Mouse (Mus musculus) embryonic facial prominence, embryonic 13.5 days (tissue): Measurements from ENCODE around the gene Chd1. TPM values are rescaled to one million over a fixed set of nuclear protein-coding genes. Genes with fewer than 3 reads are reported as not detected.

Source experiments
- ATAC-seq: fragments of 200-750 bp; cut with Nextera tagmentation; 2 replicates; pipeline ENCODE4 v1.8.0; 2017; ENCODE audit warnings: low read depth; ENCODE audit not compliant: insufficient number of reproducible peaks, insufficient read depth, low FRiP score, low TSS enrichment
- H3K27ac ChIP-seq: fragments of 300-500 bp; sonication (generic); 2 replicates; pipeline ENCODE4 v1.5.1; 2015; ENCODE audit warnings: moderate library complexity, mild to moderate bottlenecking, inconsistent platforms
- H3K27me3 ChIP-seq: fragments of 300-500 bp; sonication (generic); 2 replicates; pipeline ENCODE4 v1.6.1; 2015; ENCODE audit warnings: mild to moderate bottlenecking, inconsistent platforms
- H3K36me3 ChIP-seq: fragments of 300-500 bp; sonication (generic); 2 replicates; pipeline ENCODE4 v1.6.1; 2015; ENCODE audit warnings: mild to moderate bottlenecking, inconsistent platforms
- H3K4me1 ChIP-seq: fragments of 300-500 bp; sonication (generic); 2 replicates; pipeline ENCODE4 v1.6.1; 2015; ENCODE audit warnings: inconsistent platforms
- H3K4me2 ChIP-seq: fragments of 300-500 bp; sonication (generic); 2 replicates; pipeline ENCODE4 v1.6.1; 2015; ENCODE audit warnings: moderate library complexity, mild to moderate bottlenecking, inconsistent platforms
- H3K4me3 ChIP-seq: fragments of 300-500 bp; sonication (generic); 2 replicates; pipeline ENCODE4 v1.5.1; 2015; ENCODE audit warnings: mild to moderate bottlenecking, inconsistent platforms
- H3K9ac ChIP-seq: fragments of 300-500 bp; sonication (generic); 2 replicates; pipeline ENCODE4 v1.6.1; 2015; ENCODE audit warnings: mild to moderate bottlenecking, inconsistent platforms
- H3K9me3 ChIP-seq: fragments of 300-500 bp; sonication (generic); 2 replicates; pipeline ENCODE4 v1.6.1; 2016; ENCODE audit warnings: inconsistent platforms
- WGBS: fragments of 180-500 bp; shearing (Covaris S2); methylation state at CpG from one replicate; pipeline ENCODE4 v1.1.7; 2015; ENCODE audit warnings: mixed read lengths; 5-methylcytosine and 5-hydroxymethylcytosine counted together
- polyA plus RNA-seq: library from polyadenylated mRNA; unstranded; fragments of >200 nt; fragmentation: Nextera tagmentation; extraction: Ambion mirVana; gene quantifications from 2 replicates; pipeline ENCODE4 v1.2.1, GENCODE M21; 2015

Gene Chd1
- polyA plus RNA-seq, 1 experiment from 2014 or later, result 32.3 TPM

- Histone ChIP-seq H3K27ac (no peak overlapping the region), H3K9me3 (no peaks in the 10 kb centered on the region; the same call in 1 of the 2 replicates), H3K27me3 (no peaks in the 10 kb centered on the region), H3K36me3 (no peaks in the 10 kb centered on the region), H3K9ac (no peak overlapping the region), H3K4me1 (no peaks in the 10 kb centered on the region), H3K4me3 (no peak overlapping the region), H3K4me2 (no peak overlapping the region)
- ATAC-seq, result no peak
- WGBS, result 90% methylated on average over 8 of the region's 8 CpGs
These were observed 85.9 kb downstream of the Chd1 start for GRCm38 (mm10) chr17:15790716-15791115.

- Histone ChIP-seq H3K27ac (no peak overlapping the region), H3K36me3 (peaks cover 5% of the 10 kb centered on the region; the same call in 1 of the 2 replicates), H3K9ac (no peak overlapping the region), H3K4me3 (no peak overlapping the region), H3K4me2 (no peak overlapping the region), H3K4me1 (no peaks in the 10 kb centered on the region), H3K27me3 (no peaks in the 10 kb centered on the region), H3K9me3 (no peaks in the 10 kb centered on the region)
- 74% methylated on average over 3 of the region's 3 CpGs for WGBS
- no peak for ATAC-seq
These were observed 94.5 kb downstream of the Chd1 start for GRCm38 (mm10) chr17:15799195-15799793.

GRCm38 (mm10) chr17:15804008-15804812, 99.4 kb downstream of the Chd1 start:
- Histone ChIP-seq H3K4me2 (no peak overlapping the region), H3K4me3 (no peak overlapping the region), H3K9me3 (no peaks in the 10 kb centered on the region), H3K9ac (no peak overlapping the region), H3K27me3 (no peaks in the 10 kb centered on the region), H3K36me3 (peaks cover 23% of the 10 kb centered on the region), H3K27ac (no peak overlapping the region), H3K4me1 (peaks cover 14% of the 10 kb centered on the region)
- no peak for ATAC-seq
- WGBS, result 51% methylated on average over 15 of the region's 15 CpGs

GRCm38 (mm10) chr17:15807295-15807984, 102.7 kb downstream of the Chd1 start:
- Histone ChIP-seq H3K36me3 (peaks cover 22% of the 10 kb centered on the region), H3K27ac (no peak overlapping the region), H3K9ac (no peak overlapping the region), H3K27me3 (no peaks in the 10 kb centered on the region), H3K4me2 (no peak overlapping the region), H3K9me3 (no peaks in the 10 kb centered on the region), H3K4me1 (peaks cover 39% of the 10 kb centered on the region), H3K4me3 (no peak overlapping the region)
- no peak for ATAC-seq
- WGBS, result 92% methylated on average over 23 of the region's 23 CpGs

- Histone ChIP-seq H3K27ac (peak overlapping the region; percentile 82; the same call in 1 of the 2 replicates), H3K4me1 (peaks cover 44% of the 10 kb centered on the region), H3K4me3 (no peak overlapping the region), H3K4me2 (no peak overlapping the region), H3K27me3 (no peaks in the 10 kb centered on the region), H3K36me3 (peaks cover 18% of the 10 kb centered on the region), H3K9ac (no peak overlapping the region), H3K9me3 (no peaks in the 10 kb centered on the region)
- no peak for ATAC-seq
- WGBS, result 48% methylated on average over 4 of the region's 4 CpGs
These were observed 103.2 kb downstream of the Chd1 start for GRCm38 (mm10) chr17:15808015-15808414.

GRCm38 (mm10) chr17:15808468-15809374, 104.0 kb downstream of the Chd1 start:
- Histone ChIP-seq H3K4me2 (peak overlapping the region; percentile 19), H3K9ac (peak overlapping the region; percentile 32; the same call in 1 of the 2 replicates), H3K27me3 (no peaks in the 10 kb centered on the region), H3K4me3 (no peak overlapping the region), H3K4me1 (peaks cover 50% of the 10 kb centered on the region), H3K9me3 (no peaks in the 10 kb centered on the region), H3K27ac (peak overlapping the region; percentile 82), H3K36me3 (peaks cover 18% of the 10 kb centered on the region)
- 0 out of 2 replicates have a peak, but pooled peaks have one; percentile 39 for ATAC-seq
- 12% methylated on average over 10 of the region's 10 CpGs for WGBS

- H3K9me3 ChIP-seq, result no peaks in the 10 kb centered on the region
- no peak overlapping the region for H3K4me3 ChIP-seq
- ATAC-seq, result no peak
- H3K27ac ChIP-seq, result peak overlapping the region; percentile 82
- H3K27me3 ChIP-seq, result no peaks in the 10 kb centered on the region
- 0 out of 2 replicates have a peak overlapping the region, but pooled peaks have one; percentile 19 for H3K4me2 ChIP-seq
- WGBS, result 57% methylated on average over 2 of the region's 2 CpGs
- H3K9ac ChIP-seq, result no peak overlapping the region
- peaks cover 18% of the 10 kb centered on the region for H3K36me3 ChIP-seq
- H3K4me1 ChIP-seq, result peaks cover 61% of the 10 kb centered on the region
These were observed 105.2 kb downstream of the Chd1 start for GRCm38 (mm10) chr17:15809949-15810348.

GRCm38 (mm10) chr17:15812136-15812778, 107.5 kb downstream of the Chd1 start:
- no peak overlapping the region; the same call in 1 of the 2 replicates for H3K9ac ChIP-seq
- peaks cover 67% of the 10 kb centered on the region for H3K4me1 ChIP-seq
- peaks cover 7% of the 10 kb centered on the region for H3K36me3 ChIP-seq
- H3K4me3 ChIP-seq, result no peak overlapping the region
- no peaks in the 10 kb centered on the region for H3K9me3 ChIP-seq
- WGBS, result 60% methylated on average over 13 of the region's 13 CpGs
- H3K27ac ChIP-seq, result peak overlapping the region; percentile 22; the same call in 1 of the 2 replicates
- H3K4me2 ChIP-seq, result no peak overlapping the region
- no peaks in the 10 kb centered on the region for H3K27me3 ChIP-seq
- no peak for ATAC-seq

GRCm38 (mm10) chr17:15813658-15814212, 109.0 kb downstream of the Chd1 start:
- H3K4me2 ChIP-seq, result peak overlapping the region; percentile 26
- no peak for ATAC-seq

GRCm38 (mm10) chr17:15815312-15816018, 110.7 kb downstream of the Chd1 start:
- Histone ChIP-seq H3K27ac (no peak overlapping the region), H3K4me3 (no peak overlapping the region), H3K4me2 (no peak overlapping the region), H3K9me3 (no peaks in the 10 kb centered on the region), H3K36me3 (peaks cover 15% of the 10 kb centered on the region; the same call in 1 of the 2 replicates), H3K27me3 (no peaks in the 10 kb centered on the region), H3K4me1 (peaks cover 54% of the 10 kb centered on the region), H3K9ac (no peak overlapping the region)
- no peak for ATAC-seq
- WGBS, result 87% methylated on average over 10 of the region's 10 CpGs

More at GRCm38 (mm10) chr17:15813658-15814212, 109.0 kb downstream of the Chd1 start:
- Histone ChIP-seq H3K36me3 (peaks cover 15% of the 10 kb centered on the region; the same call in 1 of the 2 replicates), H3K9me3 (no peaks in the 10 kb centered on the region), H3K9ac (peak overlapping the region; percentile 6; the same call in 1 of the 2 replicates), H3K27me3 (no peaks in the 10 kb centered on the region), H3K4me1 (peaks cover 59% of the 10 kb centered on the region), H3K27ac (peak overlapping the region; percentile 72), H3K4me3 (no peak overlapping the region)
- 20% methylated on average over 3 of the region's 3 CpGs for WGBS
